Mouse (Mus musculus) layer of hippocampus, postnatal 36 days (tissue): Measurements from ENCODE around the gene Zfp941. TPM values are rescaled to one million over a fixed set of nuclear protein-coding genes. Genes with fewer than 3 reads are reported as not detected.
A peak's percentile ranks its signal among the peaks of the same experiment; 100 is the strongest.

Source experiments
- DNase-seq, 2 experiments: peaks; one replicate each; pipeline ENCODE4 v3.0.0; 2022
- total RNA-seq, 2 experiments: library from RNA; stranded (reverse); gene quantifications; 2 replicates each; pipeline ENCODE4 v1.2.3; 2021

Zfp941 gene
- total RNA-seq, 2 experiments from 2014 or later = 12.3 to 13.3 TPM

DNA sequence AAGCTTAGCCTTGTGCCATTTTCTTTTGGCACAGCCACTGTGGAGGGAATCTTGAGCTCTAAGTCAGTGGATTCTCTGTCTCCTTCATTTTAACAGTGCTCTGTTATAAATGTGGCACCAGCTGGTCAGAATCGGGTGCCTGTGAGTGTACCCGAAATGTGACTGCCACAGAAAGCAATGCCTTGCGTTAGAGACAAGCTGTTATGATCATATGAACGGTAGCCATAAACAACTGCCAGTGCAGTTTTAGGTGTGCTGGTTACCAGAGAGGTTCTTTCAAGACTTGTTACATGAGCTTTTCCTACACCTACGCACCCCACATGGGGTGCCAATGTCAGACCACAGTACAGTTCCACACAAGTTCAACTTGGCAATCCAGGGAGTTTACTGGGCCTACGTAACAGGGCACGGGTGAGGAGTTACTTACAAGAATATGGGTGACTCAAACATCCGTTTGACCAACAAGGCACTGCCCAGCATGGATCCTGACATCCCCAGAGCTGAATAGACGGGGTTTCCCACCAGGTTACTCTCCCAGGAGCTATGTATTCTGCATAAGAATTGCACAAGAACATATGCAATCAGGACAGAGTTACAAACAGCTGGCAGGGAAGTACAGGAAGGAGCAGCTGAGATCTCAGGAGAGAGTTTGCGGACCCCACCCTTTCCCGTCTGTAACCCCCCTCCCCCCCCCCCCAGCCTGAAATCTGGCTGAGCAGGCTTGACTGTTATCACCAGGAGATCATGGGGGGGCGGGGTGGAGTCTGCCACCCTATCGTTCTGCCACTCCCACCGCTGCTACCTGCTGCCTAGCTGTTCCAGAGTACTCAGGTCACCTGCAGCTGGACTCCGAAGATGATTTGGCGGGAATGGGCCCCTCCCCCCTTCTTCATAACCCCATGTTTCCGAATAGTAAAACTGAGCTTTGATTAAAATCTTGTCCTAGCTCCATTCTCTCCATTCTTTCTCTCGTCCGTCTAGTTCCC lies 19.1 kb upstream of the Zfp941 start:
- no peak for DNase-seq

GRCm38 (mm10) chr7:140839556-140839955 lies 17.6 kb upstream of the Zfp941 start:
- no peak for DNase-seq

GRCm38 (mm10) chr7:140836243-140837115 lies 14.5 kb upstream of the Zfp941 start:
- DNase-seq = peak; percentile 48 to 57

DNA sequence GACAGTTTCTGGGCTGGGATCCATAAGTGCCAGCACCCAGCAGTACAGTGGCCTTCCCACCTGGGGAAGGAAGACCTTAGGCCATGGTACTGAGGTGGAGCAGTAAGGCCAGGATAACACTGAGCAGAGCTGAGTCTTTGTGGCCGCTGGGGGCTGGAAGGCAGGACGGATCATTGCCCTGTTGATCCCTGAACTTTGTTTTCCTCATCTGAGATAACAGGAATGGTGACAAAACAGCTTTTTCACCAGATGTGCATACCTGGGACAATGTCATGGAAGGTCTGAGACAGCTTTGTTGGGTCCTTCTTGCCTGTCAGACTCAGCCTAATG lies 13.7 kb upstream of the Zfp941 start:
- DNase-seq = no peak

DNA sequence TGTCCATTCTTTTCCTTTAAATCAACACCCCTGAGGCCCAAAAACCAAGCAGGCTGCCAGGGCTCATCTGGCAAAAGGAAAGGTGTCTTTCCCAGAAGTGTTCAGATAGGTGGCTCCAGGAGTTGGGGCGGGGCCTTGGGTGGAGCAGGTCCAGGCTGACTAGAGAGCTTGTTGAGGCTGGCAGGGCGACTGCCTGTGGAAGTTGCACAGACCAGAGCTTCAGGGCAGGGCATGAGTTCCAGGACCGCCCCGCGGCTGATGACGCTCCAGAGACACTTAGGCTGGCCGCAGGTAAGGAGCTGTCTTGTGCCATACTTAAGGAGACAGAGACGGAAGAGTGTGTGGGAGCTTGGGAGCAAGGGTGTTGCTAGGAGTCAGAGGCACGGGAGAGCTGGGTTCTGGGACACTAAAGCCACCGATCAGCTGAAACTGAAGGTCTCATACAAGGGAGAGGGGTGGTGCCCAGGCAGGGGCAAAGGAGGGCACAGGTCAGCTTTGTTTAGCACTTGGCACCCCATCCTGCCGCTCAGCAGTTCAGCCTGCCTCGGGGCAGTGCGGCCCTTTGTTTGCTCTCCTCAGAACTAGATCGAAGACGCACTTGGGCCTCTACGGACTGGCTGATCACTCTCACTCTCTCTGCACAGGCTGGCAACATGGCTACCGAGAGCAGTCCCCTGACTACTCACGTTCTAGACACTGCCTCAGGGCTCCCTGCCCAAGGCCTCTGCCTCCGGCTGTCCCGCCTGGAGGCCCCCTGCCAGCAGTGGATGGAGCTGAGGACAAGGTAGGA lies 13.2 kb upstream of the Zfp941 start, which contains the start of gene Urah:
Gene Urah (plus strand): TSS at position 51 of the 790 bp plus-strand sequence.
- no peak for DNase-seq

DNA sequence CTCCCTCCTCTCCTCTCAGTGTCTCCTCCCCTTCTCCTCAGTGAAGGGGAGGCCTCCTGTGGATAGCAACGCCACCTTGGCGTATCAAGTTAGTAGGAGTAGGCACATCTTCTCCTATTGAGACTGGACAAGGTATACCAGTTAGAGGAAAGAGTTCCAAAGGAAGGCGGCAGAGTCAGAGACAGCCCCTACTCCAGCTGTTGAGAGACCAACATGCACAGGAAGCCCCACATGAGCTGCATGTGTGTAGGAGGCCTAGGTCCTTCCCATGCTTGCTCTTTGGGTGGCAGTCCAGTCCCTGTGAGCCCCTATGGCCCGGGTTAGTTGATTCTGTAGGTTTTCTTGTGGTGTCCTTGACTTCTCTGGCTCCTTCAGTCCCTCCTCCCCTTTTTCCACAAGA lies 11.4 kb upstream of the Zfp941 start:
- DNase-seq = no peak

DNA sequence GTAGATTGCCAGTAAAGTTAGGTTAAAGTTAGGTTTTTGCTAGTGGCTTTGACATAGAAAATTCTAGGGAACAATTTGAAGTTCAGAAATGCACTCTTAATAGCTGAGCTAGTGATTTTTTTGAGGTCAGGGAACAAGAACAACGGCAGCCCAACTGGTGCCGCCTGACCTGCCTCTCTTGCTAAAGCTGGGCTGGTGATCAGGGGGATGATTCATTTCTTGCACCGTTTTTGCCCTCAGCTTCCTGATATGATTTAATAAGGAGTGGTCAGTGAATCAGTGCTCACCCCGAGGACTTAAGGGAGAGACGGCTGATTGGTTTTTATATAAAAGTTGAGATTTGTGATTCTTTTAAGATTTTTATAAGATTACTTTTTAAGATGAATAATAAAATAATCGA lies 9.5 kb upstream of the Zfp941 start:
- DNase-seq = no peak

DNA sequence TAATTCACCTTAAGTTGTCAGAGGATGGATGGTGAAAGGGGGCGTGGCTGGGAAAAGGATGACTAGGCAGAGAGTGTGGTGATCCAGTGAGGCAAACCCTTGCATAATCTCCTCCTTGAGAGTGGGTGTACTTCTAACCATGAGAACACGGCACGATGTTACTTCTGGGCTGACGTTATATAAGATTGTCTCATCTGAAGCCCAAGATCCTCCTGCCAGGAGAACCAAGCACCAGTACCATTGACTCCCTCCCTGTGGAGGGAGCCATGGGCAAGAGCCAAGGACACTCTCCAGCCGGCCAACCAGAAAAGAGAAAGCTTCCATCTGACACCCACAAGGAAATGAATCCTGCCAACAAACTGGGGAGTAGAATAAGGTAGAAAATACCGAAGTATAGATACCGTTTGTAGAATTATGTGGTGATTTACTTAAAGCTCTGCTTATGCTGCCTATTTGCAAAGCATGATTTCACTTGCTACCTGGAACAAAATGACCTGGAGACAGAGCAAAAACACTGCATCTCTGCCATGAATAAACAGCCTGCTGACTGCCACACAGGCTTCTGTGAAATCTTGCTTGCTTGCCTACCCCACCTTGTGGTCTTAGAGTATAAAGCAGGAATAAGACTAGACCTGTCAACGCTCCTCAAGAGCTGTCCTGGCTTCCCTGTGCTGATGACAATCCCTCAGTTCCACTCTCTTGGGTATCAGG lies 6.3 kb upstream of the Zfp941 start:
- DNase-seq = peak; percentile 45 to 57

- no peak for DNase-seq
Observed at GRCm38 (mm10) chr7:140822731-140823130, 753 bp upstream of the Zfp941 start.

- no peak for DNase-seq
Observed at GRCm38 (mm10) chr7:140821305-140821652, 699 bp downstream of the Zfp941 start.

DNA sequence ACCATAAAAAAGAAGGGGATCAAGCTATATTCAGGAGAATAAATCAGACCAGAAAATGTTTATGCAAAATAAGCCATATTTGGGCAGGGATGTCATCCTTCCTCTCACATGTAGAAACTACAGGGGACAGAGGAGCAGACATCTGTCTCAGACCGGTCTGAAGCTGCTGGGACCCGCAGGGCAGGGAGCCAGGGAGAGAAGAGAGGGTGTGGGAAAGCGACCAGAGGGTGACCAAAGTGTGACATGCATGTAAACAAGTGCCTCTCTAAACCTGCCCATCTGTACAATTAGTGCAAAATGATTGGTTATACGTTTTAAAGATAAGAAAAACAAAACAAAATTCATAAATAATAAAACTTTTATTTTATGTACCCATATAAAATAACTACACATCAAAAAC lies 1.8 kb downstream of the Zfp941 start:
- DNase-seq = no peak

DNA sequence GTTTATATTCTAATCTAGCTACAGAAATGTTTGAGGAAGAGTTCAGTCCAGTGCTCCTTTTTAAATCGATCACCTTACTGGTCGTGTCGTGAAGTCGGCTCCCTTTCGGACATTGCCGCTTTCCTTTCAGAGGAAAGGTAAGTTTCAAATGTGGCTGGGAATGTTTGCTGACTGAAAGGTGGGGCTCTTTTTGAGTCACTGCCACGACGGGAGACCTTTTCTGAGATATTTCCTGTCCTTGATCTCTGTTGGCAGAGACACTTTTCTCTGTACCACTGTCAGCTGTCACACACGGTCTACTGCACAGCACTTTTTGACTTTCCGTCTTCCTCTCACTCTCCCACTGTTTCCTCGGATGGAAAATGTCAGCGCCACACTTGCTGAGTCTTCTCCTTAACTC lies 9.1 kb downstream of the Zfp941 start:
- no peak for DNase-seq

- DNase-seq = peak in 1 of 2 experiments; percentile 35
Observed at GRCm38 (mm10) chr7:140811714-140812113, 10.3 kb downstream of the Zfp941 start.

- no peak for DNase-seq
Observed at GRCm38 (mm10) chr7:140810496-140810895, 11.5 kb downstream of the Zfp941 start.

DNA sequence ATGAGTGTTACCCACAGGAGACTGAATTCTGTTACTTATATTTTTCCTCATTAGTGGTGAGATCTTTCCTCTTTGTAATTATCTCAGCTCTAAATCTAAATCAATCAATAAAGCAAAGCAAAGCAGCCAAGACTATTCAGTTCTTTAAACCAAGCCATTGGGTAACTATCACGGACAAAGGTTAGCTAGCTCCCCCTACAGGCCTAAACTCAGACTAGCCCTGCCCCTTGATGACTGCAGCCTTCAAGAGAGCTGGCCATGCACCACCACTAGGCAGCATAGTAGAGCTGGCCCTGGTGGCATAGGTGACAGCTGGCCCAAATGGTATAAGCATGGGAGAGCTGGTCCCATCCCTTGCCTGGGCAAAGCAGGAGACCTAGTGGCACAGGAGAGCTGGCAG lies 16.3 kb downstream of the Zfp941 start:
- DNase-seq = peak; percentile 30 to 43

DNA sequence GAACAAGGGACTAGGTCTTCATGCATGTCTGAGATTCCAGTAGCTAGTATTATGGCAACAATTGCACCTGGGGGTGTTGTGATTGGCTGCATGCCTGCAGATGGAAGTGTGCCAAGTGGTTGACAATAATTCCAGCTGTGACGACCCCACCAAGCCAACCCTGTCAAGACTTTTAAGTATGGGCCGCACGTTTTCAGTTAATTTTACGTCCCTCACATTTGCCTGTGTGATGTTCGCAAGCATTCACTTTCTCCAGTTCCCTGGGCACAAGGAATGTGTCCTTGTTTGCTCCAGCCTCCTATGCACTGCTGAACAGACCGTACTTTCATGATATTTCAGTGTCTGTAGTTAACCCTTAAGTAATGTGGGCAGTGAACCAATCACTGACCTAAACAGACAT lies 19.3 kb downstream of the Zfp941 start:
- DNase-seq = no peak

DNA sequence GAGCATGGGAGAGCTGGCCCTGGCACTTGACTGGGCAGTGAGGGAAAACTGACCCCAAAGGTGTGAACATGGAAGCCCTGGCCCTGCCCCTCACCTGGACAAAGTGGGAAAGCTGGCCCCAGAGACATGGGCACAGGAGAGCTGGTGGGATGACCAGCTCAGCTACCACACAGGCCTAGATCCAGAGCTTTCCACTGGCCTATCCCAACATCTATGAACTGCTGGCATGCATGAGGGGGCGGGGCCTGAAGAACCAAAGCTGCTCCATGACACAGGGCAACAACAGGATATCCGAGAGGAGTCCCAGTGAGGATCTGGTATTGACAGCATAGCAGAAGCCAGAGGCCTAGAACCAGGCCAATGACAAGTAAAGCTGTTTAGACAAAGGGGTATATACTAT lies 23.8 kb downstream of the Zfp941 start:
- DNase-seq = no peak

GRCm38 (mm10) chr7:140797619-140798018 lies 24.4 kb downstream of the Zfp941 start:
- no peak for DNase-seq

DNA sequence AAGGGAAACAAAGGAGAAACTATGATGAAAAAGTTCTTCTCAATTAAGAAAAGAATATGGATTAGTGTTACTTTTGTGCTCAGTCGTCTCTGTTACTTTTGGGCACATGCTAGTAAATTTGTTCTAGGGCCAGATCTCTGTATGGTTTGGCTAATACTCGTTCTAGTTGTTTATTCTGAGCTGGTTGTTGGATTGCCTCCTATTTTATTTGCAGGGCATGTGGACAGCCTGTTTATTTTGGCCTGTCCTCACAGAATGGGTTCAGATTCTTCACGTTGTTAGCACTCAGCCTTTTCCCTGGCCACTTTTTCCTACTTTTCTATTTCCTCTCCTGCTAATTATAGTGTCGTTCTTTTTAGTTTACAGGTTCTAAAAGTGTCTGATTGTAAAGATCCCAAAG lies 28.4 kb downstream of the Zfp941 start:
- no peak for DNase-seq

GRCm38 (mm10) chr7:140788053-140788435 lies 33.9 kb downstream of the Zfp941 start:
- no peak for DNase-seq

GRCm38 (mm10) chr7:140787406-140788052 lies 34.4 kb downstream of the Zfp941 start, which contains the start of gene Syce1:
Gene Syce1, minus strand, starts transcription at chr7:140787852.
- no peak for DNase-seq
